In genomic region chr17:33947430-33948089, GRCm38 (mm10) we compare ENCODE assay signal across 12 mouse cellular contexts. TPM values are rescaled to one million over a fixed set of nuclear protein-coding genes. Genes with fewer than 3 reads are reported as not detected.
A peak's percentile ranks its signal among the peaks of the same experiment; 100 is the strongest.
DNase-seq lines count a peak whose midpoint lies in the region; ATAC-seq and TF ChIP-seq lines count a peak whose summit lies in the region.
"Had no signal": no experiment of that assay in that cellular context is flagged by ENCODE, and none has a peak within 500 bp of the region (broad histone marks: within the 10 kb centered on the region; RNA-seq: fewer than 3 reads in every experiment).

No protein-coding gene starts in this region.

- peaks cover 17% of the 10 kb centered on the region for H3K4me1 ChIP-seq in spleen, adult 2 months (ENCODE audit: control insufficient read depth, insufficient read depth, insufficient read length)
- peaks cover 30% of the 10 kb centered on the region for H3K4me1 ChIP-seq in liver, postnatal 0 days (ENCODE audit: insufficient read depth)
- peaks cover 23% of the 10 kb centered on the region for H3K4me1 ChIP-seq in hindbrain, embryonic 14.5 days (replicated peaks; ENCODE audit: control insufficient read depth, insufficient read depth, low read length)

- H3K9me3 ChIP-seq in liver, postnatal 0 days (ENCODE audit: low read length), result no peaks in the 10 kb centered on the region
- no peaks in the 10 kb centered on the region for H3K9me3 ChIP-seq in hindbrain, embryonic 14.5 days (ENCODE audit: control insufficient read depth, low read length)
- H3K9me3 ChIP-seq: neural tube, embryonic 15.5 days had no signal

- H3K9ac ChIP-seq in liver, postnatal 0 days (replicated peaks), result no peak overlapping the region
- H3K9ac ChIP-seq in hindbrain, embryonic 14.5 days, result no peak overlapping the region
- H3K9ac ChIP-seq: neural tube, embryonic 15.5 days had no signal

- no peak for ATAC-seq in liver, postnatal 0 days
- ATAC-seq in hindbrain, embryonic 14.5 days (ENCODE audit: low FRiP score), result no peak
- ATAC-seq: hindbrain, embryonic 16.5 days had no signal

- H3K36me3 ChIP-seq in spleen, adult 2 months (ENCODE audit: control insufficient read depth, insufficient read depth, low read length), result peaks cover 21% of the 10 kb centered on the region
- peaks cover 14% of the 10 kb centered on the region; the same call in 1 of the 2 replicates for H3K36me3 ChIP-seq in liver, postnatal 0 days (replicated peaks; ENCODE audit: insufficient read depth, low read length)
- peaks cover 80% of the 10 kb centered on the region for H3K36me3 ChIP-seq in hindbrain, embryonic 14.5 days (replicated peaks; ENCODE audit: control insufficient read depth, insufficient read depth)

- no peak overlapping the region for H3K4me3 ChIP-seq in spleen, adult 2 months (ENCODE audit: extremely low read depth, insufficient read depth, insufficient read length)
- H3K4me3 ChIP-seq in liver, postnatal 0 days (ENCODE audit: low read depth, low read length), result no peak overlapping the region
- no peak overlapping the region for H3K4me3 ChIP-seq in hindbrain, embryonic 14.5 days (replicated peaks; ENCODE audit: low read length)
- H3K4me3 ChIP-seq: neural tube, embryonic 15.5 days had no signal

- no peak for TF ChIP-seq CTCF in spleen, adult 2 months (IDR thresholded peaks at IDR 0.05; ENCODE audit: extremely low read depth, insufficient read depth, insufficient read length, insufficient replicate concordance)
- no peak for TF ChIP-seq CTCF in liver, postnatal 0 days (IDR thresholded peaks at IDR 0.05; ENCODE audit: low read depth)

- 36% methylated on average over 10 of the region's 10 CpGs for WGBS in spleen, adult 2 months
- 60% methylated on average over 10 of the region's 10 CpGs for WGBS in liver, postnatal 0 days (ENCODE audit: insufficient replicate concordance)
- WGBS in hindbrain, embryonic 14.5 days, result 94% methylated on average over 10 of the region's 10 CpGs

- peak in 1 of 2 experiments; percentile 39 for DNase-seq in spleen, adult 2 months (ENCODE audit: low read depth in 1 of 2, low spot score in 2 of 2)
- no peak for DNase-seq in spleen, adult 12 weeks (ENCODE audit: low spot score)
- peak; percentile 60 for DNase-seq in brain, adult 2 months (ENCODE audit: low read depth, low spot score)
- no peak for DNase-seq in liver, postnatal 0 days
- peak; percentile 46 to 63 for DNase-seq in thymus, postnatal 36 days
- no peak for DNase-seq in testis, postnatal 14 days (ENCODE audit: low spot score)
- DNase-seq in adrenal gland, adult (ENCODE audit: inconsistent age in 2 of 2, low spot score in 1 of 2), result no peak
- DNase-seq in hindbrain, embryonic 14.5 days (ENCODE audit: low spot score), result no peak
- DNase-seq: cerebellum, adult 2 months; right cerebral cortex, adult 18-20 months had no signal

- peak overlapping the region; percentile 78 for H3K27ac ChIP-seq in spleen, adult 2 months (ENCODE audit: insufficient read depth, low read length)
- peak overlapping the region; percentile 45; the same call in 1 of the 2 replicates for H3K27ac ChIP-seq in liver, postnatal 0 days (ENCODE audit: low read depth)
- no peak overlapping the region for H3K27ac ChIP-seq in hindbrain, embryonic 14.5 days
- H3K27ac ChIP-seq: neural tube, embryonic 15.5 days had no signal

- TF ChIP-seq EP300 in liver, postnatal 0 days (IDR thresholded peaks at IDR 0.05; ENCODE audit: low read depth), result no peak

- 0 out of 2 replicates have a peak overlapping the region, but pooled peaks have one; percentile 2 for H3K4me2 ChIP-seq in liver, postnatal 0 days (ENCODE audit: low read depth, low read length)
- H3K4me2 ChIP-seq in hindbrain, embryonic 14.5 days (replicated peaks), result no peak overlapping the region
- H3K4me2 ChIP-seq: neural tube, embryonic 15.5 days had no signal

- no peak for TF ChIP-seq POLR2A in spleen, adult 2 months (IDR thresholded peaks at IDR 0.05; ENCODE audit: low read depth, low read length)

- H3K27me3 ChIP-seq in spleen, adult 2 months (ENCODE audit: control insufficient read depth, insufficient read depth, low read length), result no peaks in the 10 kb centered on the region
- no peaks in the 10 kb centered on the region for H3K27me3 ChIP-seq in liver, postnatal 0 days (ENCODE audit: insufficient read depth, low read length)
- no peaks in the 10 kb centered on the region for H3K27me3 ChIP-seq in hindbrain, embryonic 14.5 days (ENCODE audit: control insufficient read depth, insufficient read depth, low read length)
- H3K27me3 ChIP-seq: neural tube, embryonic 15.5 days had no signal

RNA-seq across cellular contexts. Expression of gene B3galt4, which starts 3.7 kb away (rescaled TPM):
- polyA plus RNA-seq in spleen, adult 2 months (2012; rRNA removed), result 18.9 and 20.6 TPM in 2 replicates
- polyA plus RNA-seq in liver, postnatal 0 days (2015; fragmentation: Nextera tagmentation; extraction: Ambion mirVana), result 2.2 and 2.4 TPM in 2 replicates
- polyA plus RNA-seq in hindbrain, embryonic 14.5 days (2014; fragmentation: Nextera tagmentation; extraction: Ambion mirVana), result 7.8 and 9.2 TPM in 2 replicates

RNA-seq across cellular contexts. Expression of gene Wdr46, which starts 7.1 kb away (rescaled TPM):
- 20.5 and 26.7 TPM in 2 replicates for polyA plus RNA-seq in spleen, adult 2 months (2012; rRNA removed)
- 12.7 and 12.8 TPM in 2 replicates for polyA plus RNA-seq in liver, postnatal 0 days (2015; fragmentation: Nextera tagmentation; extraction: Ambion mirVana)
- polyA plus RNA-seq in hindbrain, embryonic 14.5 days (2014; fragmentation: Nextera tagmentation; extraction: Ambion mirVana), result 15.6 and 19.5 TPM in 2 replicates

RNA-seq across cellular contexts. Expression of gene Pfdn6, which starts 7.4 kb away (rescaled TPM):
- 13.8 and 16.0 TPM in 2 replicates for polyA plus RNA-seq in spleen, adult 2 months (2012; rRNA removed)
- polyA plus RNA-seq in liver, postnatal 0 days (2015; fragmentation: Nextera tagmentation; extraction: Ambion mirVana), result 82.2 and 85.5 TPM in 2 replicates
- 157 and 161 TPM in 2 replicates for polyA plus RNA-seq in hindbrain, embryonic 14.5 days (2014; fragmentation: Nextera tagmentation; extraction: Ambion mirVana)

RNA-seq across cellular contexts. Expression of gene Vps52, which starts 8.1 kb away (rescaled TPM):
- 58.0 and 73.2 TPM in 2 replicates for polyA plus RNA-seq in spleen, adult 2 months (2012; rRNA removed)
- polyA plus RNA-seq in liver, postnatal 0 days (2015; fragmentation: Nextera tagmentation; extraction: Ambion mirVana), result 12.5 and 13.4 TPM in 2 replicates
- 56.0 and 56.6 TPM in 2 replicates for polyA plus RNA-seq in hindbrain, embryonic 14.5 days (2014; fragmentation: Nextera tagmentation; extraction: Ambion mirVana)

RNA-seq across cellular contexts. Expression of gene Rps18, which starts 8.2 kb away (rescaled TPM):
- polyA plus RNA-seq in spleen, adult 2 months (2012; rRNA removed), result 476 and 550 TPM in 2 replicates
- 1,510 and 1,549 TPM in 2 replicates for polyA plus RNA-seq in liver, postnatal 0 days (2015; fragmentation: Nextera tagmentation; extraction: Ambion mirVana)
- polyA plus RNA-seq in hindbrain, embryonic 14.5 days (2014; fragmentation: Nextera tagmentation; extraction: Ambion mirVana), result 804 and 966 TPM in 2 replicates

Comparison
In these comparisons a context has a peak if more than half of its experiments do, and no peak if none do; other contexts are left out.
1. DNase-seq: peak in brain, adult 2 months (single experiment) and thymus, postnatal 36 days (2 of 2); none in spleen, adult 12 weeks (single experiment), liver, postnatal 0 days (single experiment), testis, postnatal 14 days (single experiment), adrenal gland, adult (0 of 2) and hindbrain, embryonic 14.5 days (single experiment).